Mouse (Mus musculus) spleen, adult 2 months (tissue): ENCODE measurements around the gene Gramd1c. TPM values are rescaled to one million over a fixed set of nuclear protein-coding genes. Genes with fewer than 3 reads are reported as not detected.

ENCODE experiments used
- DNase-seq, 2 experiments: peaks; one replicate each; pipeline versions ENCODE4 v3.0.0 to v3.0.0-alpha.2; 2012 to 2021; ENCODE audit warnings: low spot score in 2 of 2, low read depth in 1 of 2
- H3K27ac ChIP-seq: fragments of 200-500 bp; 2 replicates; pipeline ENCODE4 v1.5.1; 2012; ENCODE audit warnings: low read length, inconsistent platforms; ENCODE audit not compliant: insufficient read depth
- H3K27me3 ChIP-seq: fragments of 200-500 bp; 2 replicates; pipeline ENCODE4 v1.6.1; 2012; ENCODE audit warnings: mild to moderate bottlenecking, moderate library complexity, low read length, inconsistent platforms; ENCODE audit not compliant: control insufficient read depth, insufficient read depth
- H3K36me3 ChIP-seq: fragments of 200-500 bp; 2 replicates; pipeline ENCODE4 v1.6.1; 2012; ENCODE audit warnings: mild to moderate bottlenecking, low read length, inconsistent platforms; ENCODE audit not compliant: control insufficient read depth, insufficient read depth
- H3K4me1 ChIP-seq: fragments of 200-500 bp; 2 replicates; pipeline ENCODE4 v1.6.1; 2011; ENCODE audit warnings: inconsistent platforms; ENCODE audit not compliant: control insufficient read depth, insufficient read depth, insufficient read length
- H3K4me3 ChIP-seq: fragments of 200-500 bp; 2 replicates; pipeline ENCODE4 v1.5.1; 2011; ENCODE audit warnings: mild to moderate bottlenecking, inconsistent platforms; ENCODE audit not compliant: insufficient read depth, insufficient read length; ENCODE audit errors: extremely low read depth
- CTCF ChIP-seq: fragments of 200-500 bp; IDR thresholded peaks from 2 replicates; pipeline ENCODE4 v1.5.1; 2011; ENCODE audit warnings: mild to moderate bottlenecking, inconsistent platforms; ENCODE audit not compliant: insufficient read depth, insufficient read length, insufficient replicate concordance; ENCODE audit errors: extremely low read depth
- POLR2A ChIP-seq: fragments of 200-500 bp; IDR thresholded peaks from 2 replicates; pipeline ENCODE4 v1.6.1; 2011; ENCODE audit warnings: low read depth, low read length, inconsistent platforms
- WGBS: fragments of 180-500 bp; shearing (Covaris S2); methylation state at CpG from one replicate; pipeline ENCODE4 v1.1.7; 2018; 5-methylcytosine and 5-hydroxymethylcytosine counted together
- polyA plus RNA-seq: library from polyadenylated mRNA; depleted of rRNA; stranded (reverse); fragments of >200 nt; gene quantifications from 2 replicates; pipeline ENCODE4 v1.2.3, GENCODE M21; 2012

Gene Gramd1c
- polyA plus RNA-seq, 1 experiment = 0.30 TPM

- no peak for TF ChIP-seq POLR2A
- TF ChIP-seq CTCF = no peak
- DNase-seq = no peak
- WGBS = 32% methylated on average over 7 of the region's 7 CpGs
Measured at GRCm38 (mm10) chr16:43979010-43979327, 84.2 kb downstream of the Gramd1c start.

GRCm38 (mm10) chr16:43973606-43974220, 89.4 kb downstream of the Gramd1c start:
- no peaks in the 10 kb centered on the region for H3K27me3 ChIP-seq
- no peak for DNase-seq

More at GRCm38 (mm10) chr16:43979010-43979327, 84.2 kb downstream of the Gramd1c start:
- H3K36me3 ChIP-seq = no peaks in the 10 kb centered on the region
- H3K4me1 ChIP-seq = peaks cover 5% of the 10 kb centered on the region
- H3K27me3 ChIP-seq = 0 out of 2 replicates have a peak, but pooled peaks cover 4% of the 10 kb centered on the region
- H3K4me3 ChIP-seq = peak overlapping the region; percentile 95; the same call in 1 of the 2 replicates
- H3K27ac ChIP-seq = no peak overlapping the region

GRCm38 (mm10) chr16:43973147-43973546, 90.0 kb downstream of the Gramd1c start:
- 84% methylated on average over 11 of the region's 11 CpGs for WGBS
- no peaks in the 10 kb centered on the region for H3K27me3 ChIP-seq

More at GRCm38 (mm10) chr16:43973606-43974220, 89.4 kb downstream of the Gramd1c start:
- Histone ChIP-seq H3K27ac (no peak overlapping the region), H3K4me3 (no peak overlapping the region), H3K36me3 (no peaks in the 10 kb centered on the region), H3K4me1 (no peaks in the 10 kb centered on the region)
- 91% methylated on average over 22 of the region's 22 CpGs for WGBS
- TF ChIP-seq POLR2A (no peak), CTCF (no peak)

GRCm38 (mm10) chr16:43972391-43972790, 90.8 kb downstream of the Gramd1c start:
- TF ChIP-seq POLR2A = no peak
- TF ChIP-seq CTCF = no peak
- H3K27me3 ChIP-seq = no peaks in the 10 kb centered on the region
- H3K27ac ChIP-seq = no peak overlapping the region
- H3K4me1 ChIP-seq = no peaks in the 10 kb centered on the region
- DNase-seq = no peak
- no peak overlapping the region for H3K4me3 ChIP-seq
- WGBS = 92% methylated on average over 2 of the region's 2 CpGs
- peaks cover 3% of the 10 kb centered on the region for H3K36me3 ChIP-seq

More at GRCm38 (mm10) chr16:43973147-43973546, 90.0 kb downstream of the Gramd1c start:
- DNase-seq = no peak
- TF ChIP-seq POLR2A (no peak), CTCF (no peak)
- Histone ChIP-seq H3K27ac (no peak overlapping the region), H3K36me3 (peaks cover 2% of the 10 kb centered on the region; the same call in 1 of the 2 replicates), H3K4me3 (no peak overlapping the region), H3K4me1 (no peaks in the 10 kb centered on the region)

- H3K27me3 ChIP-seq = no peaks in the 10 kb centered on the region
- H3K36me3 ChIP-seq = peaks cover 3% of the 10 kb centered on the region
- no peaks in the 10 kb centered on the region for H3K4me1 ChIP-seq
- 91% methylated on average over 9 of the region's 9 CpGs for WGBS
- no peak overlapping the region for H3K27ac ChIP-seq
- DNase-seq = no peak
- TF ChIP-seq POLR2A (no peak), CTCF (no peak)
- no peak overlapping the region for H3K4me3 ChIP-seq
Measured at GRCm38 (mm10) chr16:43971741-43972140, 91.4 kb downstream of the Gramd1c start.

- Histone ChIP-seq H3K27ac (no peak overlapping the region), H3K4me1 (no peaks in the 10 kb centered on the region), H3K36me3 (peaks cover 3% of the 10 kb centered on the region), H3K4me3 (no peak overlapping the region), H3K27me3 (no peaks in the 10 kb centered on the region)
- no peak for DNase-seq
- WGBS = 93% methylated on average over 11 of the region's 11 CpGs
- TF ChIP-seq POLR2A (no peak), CTCF (no peak)
Measured at GRCm38 (mm10) chr16:43971189-43971588, 92.0 kb downstream of the Gramd1c start.

- Histone ChIP-seq H3K27ac (no peak overlapping the region), H3K4me1 (no peaks in the 10 kb centered on the region), H3K27me3 (no peaks in the 10 kb centered on the region), H3K36me3 (peaks cover 3% of the 10 kb centered on the region), H3K4me3 (no peak overlapping the region)
- no peak for DNase-seq
- TF ChIP-seq POLR2A (no peak), CTCF (no peak)
- WGBS = 20% methylated on average over 3 of the region's 3 CpGs
Measured at GRCm38 (mm10) chr16:43970426-43970825, 92.7 kb downstream of the Gramd1c start.
